Mouse (Mus musculus) embryo, embryonic 10 days (tissue): ENCODE data around the gene Znrf3.

Experiments
- DNase-seq: peaks from one replicate; pipeline ENCODE4 v3.0.0-alpha.2; 2015; ENCODE audit warnings: low spot score

Znrf3 gene

DNA sequence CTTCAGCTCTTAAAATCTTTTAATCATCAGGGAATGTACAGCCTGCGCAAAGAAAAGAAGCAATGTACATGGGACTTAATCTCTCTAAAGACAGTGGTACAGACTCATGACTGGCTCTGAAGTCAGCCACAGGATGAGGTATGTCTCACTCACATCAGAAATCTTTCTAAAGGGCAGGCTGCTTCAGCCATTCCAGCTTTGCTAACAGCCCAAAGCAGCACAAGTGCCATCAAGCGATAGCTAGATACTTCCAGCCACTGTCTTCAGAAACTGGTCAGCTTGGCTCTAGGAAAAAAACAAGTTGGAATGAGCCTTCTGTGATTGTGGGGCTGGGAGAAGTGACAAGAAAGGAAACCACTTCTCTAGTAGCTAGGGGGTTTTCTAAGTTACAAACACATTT, 7.0 kb downstream of the Znrf3 start:
- DNase-seq: no peak

- DNase-seq: no peak
Observed at GRCm38 (mm10) chr11:5436988-5437387, 7.7 kb downstream of the Znrf3 start.

DNA sequence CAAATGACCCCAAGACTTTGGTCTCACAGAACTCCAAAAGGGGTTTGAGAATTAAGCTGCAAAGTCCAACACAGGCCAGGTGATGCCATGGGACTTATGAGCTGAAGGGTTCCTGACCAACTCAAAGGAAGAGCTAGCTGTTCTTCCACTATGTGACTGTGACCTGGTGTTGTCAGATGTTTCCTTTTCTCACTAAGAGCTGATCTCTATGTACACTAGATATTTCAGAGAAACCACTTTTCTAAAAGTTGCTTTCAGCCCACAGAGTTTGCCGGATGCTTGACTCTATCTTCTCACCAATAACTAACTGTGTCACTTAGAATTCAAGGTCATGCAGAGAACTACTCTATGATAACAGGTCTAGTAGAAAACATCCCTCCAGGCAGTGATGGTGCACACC, 9.2 kb downstream of the Znrf3 start:
- DNase-seq: no peak

GRCm38 (mm10) chr11:5432330-5432729, 12.3 kb downstream of the Znrf3 start:
- DNase-seq: no peak

DNA sequence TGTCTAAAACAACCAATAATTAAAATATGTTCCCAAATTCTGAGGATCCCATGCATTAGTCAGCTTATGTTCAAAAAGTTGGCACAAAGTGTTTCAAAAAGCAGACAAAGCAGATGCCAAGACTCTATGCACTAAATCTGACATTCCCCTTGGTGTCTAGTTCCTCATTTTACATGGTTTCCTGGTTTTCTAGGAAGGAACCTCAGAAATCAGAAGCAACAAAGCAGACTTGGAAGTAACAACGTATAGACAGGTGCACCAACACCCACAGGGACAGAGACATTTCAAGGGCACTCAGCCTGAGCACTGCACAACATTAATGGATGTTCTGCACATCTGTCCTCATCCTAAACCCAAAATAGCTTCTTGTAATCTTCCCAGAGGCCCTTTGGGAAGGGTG, 13.8 kb downstream of the Znrf3 start:
- DNase-seq: no peak

DNA sequence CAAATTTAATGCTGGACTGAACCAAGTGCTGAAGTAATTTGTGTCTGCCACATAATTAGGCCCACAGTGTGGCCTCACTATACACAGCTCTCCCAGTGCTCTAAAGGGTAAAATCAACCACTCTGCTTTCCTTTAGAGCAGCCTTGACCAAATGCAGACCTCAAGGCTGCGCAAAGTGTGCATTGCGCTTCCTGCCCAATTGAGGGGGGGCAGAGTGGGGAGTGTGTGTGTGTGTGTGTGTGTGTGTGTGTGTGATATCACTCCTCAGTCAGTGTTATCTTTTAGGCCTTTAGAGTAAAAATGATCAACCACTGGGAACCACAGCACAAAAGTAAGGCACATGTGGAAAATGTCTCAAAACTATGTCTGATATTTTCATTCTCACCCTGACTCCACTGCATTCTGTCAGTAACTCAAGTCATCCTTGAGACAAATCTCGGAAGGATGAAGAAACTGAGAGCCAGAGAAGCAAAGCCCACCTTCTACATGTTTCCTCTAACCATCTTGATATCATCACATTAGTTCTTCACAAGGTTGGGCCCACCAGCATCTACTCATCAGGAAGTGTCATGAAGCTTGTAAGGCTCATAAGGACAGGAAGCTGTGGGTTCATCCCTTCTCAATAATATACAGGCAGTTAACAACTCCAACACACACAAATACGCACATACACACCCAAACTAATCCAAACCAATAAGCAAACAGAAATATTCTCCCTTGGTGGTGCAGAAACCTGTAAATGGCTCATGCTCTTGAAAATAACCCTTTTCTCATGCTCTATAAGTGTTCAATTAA, 15.1 kb downstream of the Znrf3 start:
- no peak for DNase-seq

DNA sequence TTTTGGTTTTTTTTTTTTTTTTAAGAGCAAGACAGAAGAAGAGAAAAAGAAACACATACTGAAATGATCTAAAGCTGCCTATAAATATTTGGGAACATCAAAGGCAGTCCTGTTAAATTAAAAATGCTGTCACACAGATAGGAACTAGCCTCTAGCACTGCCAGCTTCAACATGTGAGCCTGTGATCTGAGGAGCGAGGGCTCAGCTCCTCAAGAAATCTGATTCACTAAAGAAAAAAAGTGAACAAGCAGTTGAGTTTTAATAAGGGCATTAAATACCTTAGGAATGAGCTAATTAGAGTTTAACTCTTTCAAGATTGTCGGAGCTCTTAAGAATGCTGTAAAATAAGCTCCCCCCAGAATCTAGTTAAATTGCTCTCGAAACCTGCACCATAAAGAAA, 17.4 kb downstream of the Znrf3 start:
- DNase-seq: no peak

GRCm38 (mm10) chr11:5426317-5426716, 18.3 kb downstream of the Znrf3 start:
- DNase-seq: no peak

DNA sequence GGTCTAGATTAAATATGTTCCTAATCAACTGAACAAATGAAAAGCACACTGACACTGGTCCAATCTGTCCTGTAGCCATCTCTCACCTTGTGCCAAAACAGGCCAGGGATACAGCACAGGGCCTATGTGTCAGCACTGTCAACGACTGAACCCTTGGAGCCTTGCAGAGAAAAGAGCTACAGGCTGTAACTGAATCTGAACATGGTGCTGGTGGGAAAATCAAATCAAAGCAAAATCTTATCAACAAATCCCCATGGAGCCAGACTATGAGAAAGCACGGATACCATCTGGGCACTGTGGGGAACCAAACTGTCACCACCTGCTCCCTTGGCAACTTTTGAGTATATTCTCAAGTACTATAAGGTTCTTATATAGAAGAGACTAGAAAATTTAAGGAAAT, 19.5 kb downstream of the Znrf3 start:
- no peak for DNase-seq

- no peak for DNase-seq
Observed at GRCm38 (mm10) chr11:5424185-5424584, 20.5 kb downstream of the Znrf3 start.

DNA sequence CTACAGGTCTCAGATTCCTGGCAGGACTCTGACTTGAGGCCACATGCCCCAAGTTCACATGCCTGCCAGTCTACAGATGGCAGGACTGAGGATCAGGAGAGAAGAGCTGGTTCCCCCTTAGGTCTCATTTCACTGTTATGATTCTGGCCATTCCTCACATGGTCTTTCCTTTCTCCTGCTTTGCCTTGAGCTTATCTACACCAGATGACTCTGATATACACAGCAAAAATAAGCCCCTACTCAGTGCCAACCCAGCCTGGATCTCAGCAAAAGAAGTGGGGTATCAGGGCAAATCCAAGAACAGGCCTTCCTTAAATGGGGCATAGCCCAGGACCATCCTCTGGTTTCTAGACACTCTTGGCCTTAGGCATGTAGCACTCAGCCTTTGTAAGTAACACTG, 21.6 kb downstream of the Znrf3 start:
- no peak for DNase-seq

DNA sequence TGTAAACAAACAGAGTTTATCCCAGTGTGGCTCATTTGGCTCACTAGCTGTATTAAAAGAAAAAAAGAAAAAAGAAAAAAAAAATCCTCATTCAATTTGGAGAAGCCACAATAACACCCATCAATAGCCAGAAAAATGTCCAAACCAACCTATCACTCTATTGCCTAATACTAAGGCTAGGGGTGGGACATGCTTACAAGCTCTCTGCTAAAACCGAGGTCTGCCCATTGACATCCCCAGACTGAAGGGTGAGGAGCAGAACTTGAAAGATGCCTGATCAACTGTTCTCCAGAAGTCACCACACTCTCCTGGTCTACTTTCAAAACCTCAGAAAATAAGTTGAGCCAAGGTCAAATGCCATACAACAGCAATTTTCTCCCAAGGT, 22.4 kb downstream of the Znrf3 start:
- no peak for DNase-seq

DNA sequence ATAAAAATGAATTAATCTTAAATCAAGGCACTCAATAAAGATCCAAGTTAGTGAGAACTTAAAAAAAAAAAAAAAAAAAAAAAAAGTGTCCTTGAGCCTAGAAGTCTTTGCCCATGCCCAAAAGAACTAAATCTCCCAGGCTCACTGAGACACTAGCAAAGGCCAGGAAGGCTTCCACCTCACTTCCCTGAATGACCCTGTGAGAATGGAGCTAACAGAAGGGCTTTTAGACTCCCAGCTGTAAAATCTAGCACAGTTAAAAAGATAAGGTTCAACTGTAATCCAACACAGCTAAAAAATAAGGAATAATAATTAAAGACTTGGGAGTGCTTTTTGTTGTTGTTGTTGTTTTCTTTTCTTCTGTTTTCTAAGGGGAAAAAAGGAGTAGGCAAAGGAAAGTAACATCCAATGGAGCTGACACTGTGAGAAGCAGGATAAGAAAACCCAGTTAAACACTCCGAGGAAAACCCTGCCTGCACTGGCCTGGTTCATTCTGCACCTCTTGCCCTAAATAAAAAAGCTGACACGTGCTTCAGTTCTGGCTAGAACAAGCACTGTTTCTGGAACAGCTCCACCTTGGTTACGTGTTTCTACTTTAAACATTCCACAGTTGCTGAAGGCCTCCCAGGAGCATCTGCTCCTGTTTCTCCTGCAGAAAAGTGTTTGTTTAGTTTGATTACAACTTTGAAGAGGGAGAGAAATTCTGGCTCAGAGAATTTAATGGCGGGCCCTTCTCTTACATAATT, 23.0 kb downstream of the Znrf3 start:
- DNase-seq: no peak

DNA sequence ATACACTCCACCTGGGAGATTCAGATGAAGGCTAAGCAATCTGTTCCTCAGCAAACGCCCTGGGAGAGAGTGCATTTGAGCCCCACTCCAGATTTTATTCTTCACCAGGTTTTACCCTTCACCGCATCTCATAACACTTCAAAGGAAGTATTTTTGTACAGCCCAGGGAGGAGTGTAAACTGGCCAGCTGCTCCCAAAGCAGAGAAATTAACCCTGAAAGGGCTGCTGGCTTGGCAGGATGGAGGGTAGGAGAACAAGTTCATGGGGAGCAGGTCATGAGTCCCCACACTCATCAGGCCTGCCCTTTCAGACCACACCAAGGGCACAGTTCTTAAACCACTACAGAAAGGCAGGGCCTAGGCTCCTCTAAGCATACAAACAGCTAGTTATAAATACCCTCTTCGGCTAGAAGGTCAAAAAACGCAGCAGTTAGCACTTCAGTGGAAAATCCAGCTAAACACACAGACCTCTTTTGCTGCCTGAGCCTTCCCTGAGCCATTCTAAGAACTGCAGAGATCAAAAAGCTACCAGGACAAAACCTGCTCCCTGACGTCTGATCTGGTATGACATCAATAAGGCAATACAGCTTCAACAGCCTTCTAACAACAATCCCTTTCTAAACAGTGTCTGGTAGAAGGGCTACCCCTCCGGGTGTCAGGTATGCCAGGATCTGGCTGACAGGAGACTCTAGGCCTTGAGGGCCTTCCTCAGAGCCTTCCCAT, 28.9 kb downstream of the Znrf3 start:
- peak; percentile 57 for DNase-seq

DNA sequence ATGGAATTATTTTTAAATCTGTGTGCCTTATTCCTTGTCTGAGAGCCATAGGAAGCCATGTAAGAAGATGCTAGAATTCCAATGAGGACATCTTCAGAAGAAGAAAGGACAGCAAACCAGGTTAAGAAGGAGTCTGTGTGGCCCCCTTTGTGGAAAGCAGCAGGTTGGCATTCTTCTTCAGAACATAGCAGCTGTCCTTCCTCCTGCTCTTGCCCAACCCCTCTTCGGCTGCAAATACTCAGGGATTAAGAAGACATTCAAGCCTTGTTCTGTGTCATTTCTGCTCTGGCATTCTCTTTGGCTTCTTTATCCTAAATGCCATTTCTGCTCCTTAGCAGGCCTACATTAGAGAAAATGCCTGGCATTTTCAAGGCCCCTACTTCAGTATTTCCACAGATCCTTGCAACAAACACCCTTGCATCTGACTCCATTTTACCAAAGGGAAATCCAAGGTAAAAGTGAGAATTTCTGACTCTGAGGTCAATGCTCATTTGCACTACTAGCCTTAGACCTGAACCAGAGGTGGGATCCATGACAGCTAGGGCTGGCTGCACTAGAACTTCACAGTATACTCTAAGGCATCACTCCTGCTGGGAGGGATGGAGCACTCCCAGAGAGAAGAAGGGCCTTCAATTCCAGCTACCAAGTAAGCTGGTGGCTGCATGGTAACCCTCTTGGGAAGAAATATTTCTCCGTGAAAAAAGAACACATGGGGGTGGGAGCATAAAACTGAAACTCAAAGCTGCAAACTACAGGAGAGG, 29.6 kb downstream of the Znrf3 start:
- DNase-seq: no peak

DNA sequence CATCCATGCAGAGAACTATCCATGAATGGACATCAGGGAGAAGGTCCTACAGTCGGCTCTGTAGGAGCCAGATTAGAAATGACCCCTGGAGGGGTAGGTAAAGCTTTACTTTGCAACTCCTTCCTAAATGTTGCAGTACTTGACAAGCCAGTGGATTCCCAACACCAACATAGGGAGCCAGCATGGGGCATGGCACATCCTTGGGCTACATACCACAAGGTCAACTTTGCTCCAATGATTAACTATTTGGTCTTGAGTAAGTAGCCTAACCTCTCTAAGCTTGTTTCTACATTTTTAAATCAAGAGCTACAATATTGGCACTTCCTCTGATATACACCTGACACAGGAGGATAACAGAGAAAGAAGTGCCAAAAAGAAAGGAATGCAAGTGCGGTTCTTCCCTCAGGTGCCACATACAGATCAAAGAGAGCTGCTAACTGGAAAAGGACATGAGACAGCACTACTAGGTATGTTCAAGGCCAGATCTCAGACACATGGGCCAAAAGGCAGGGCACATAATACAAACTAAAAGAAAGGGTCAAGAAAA, 31.9 kb downstream of the Znrf3 start:
- DNase-seq: no peak

DNA sequence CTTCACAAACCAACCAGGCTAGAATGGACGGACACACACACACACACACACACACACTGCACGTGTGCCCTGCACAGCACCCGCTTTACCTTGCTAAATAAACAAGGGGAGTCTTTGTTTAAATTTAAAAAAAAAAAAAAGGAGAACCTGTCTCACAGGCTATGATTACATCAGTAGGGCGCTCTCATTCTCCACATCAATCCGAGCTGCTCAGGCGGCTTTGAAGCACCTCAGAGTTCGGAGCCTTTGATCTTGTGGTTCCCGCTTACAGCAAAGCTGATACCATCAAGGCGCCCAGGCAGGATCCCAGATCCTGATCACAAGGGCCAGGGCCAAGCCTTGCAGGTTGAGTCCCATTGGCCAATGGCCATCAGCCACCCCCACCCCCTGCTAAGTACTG, 33.1 kb downstream of the Znrf3 start:
- DNase-seq: peak; percentile 65

- no peak for DNase-seq
Observed at GRCm38 (mm10) chr11:5404180-5404579, 40.5 kb downstream of the Znrf3 start.

DNA sequence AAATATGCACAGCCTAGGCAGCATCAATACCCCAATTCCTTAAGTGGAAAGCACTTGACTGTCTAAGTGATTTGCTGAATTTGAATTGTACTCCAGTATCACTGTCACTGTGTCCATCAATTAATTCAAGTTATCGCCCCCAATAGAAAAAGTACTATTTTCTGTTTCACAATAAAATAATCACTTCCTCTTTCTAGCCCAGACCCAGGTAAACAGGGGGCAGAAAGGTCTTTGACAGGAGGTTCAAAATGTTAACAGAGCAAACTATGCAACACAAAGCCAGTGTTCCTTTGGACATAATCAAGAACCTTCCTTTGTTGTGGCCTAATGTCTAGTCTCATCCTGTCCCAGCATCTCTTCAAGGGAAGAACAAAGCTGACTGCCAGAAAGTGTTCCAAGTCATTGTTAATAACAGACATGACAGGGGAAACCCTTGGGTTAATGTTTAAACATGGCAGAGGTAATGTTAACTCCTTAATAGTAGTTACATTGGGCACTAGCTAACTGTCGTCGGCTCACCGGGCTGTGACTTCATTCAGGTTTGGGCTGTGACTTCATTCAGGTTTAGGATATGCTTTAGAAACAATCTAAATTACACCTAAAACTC, 42.4 kb downstream of the Znrf3 start:
- no peak for DNase-seq

DNA sequence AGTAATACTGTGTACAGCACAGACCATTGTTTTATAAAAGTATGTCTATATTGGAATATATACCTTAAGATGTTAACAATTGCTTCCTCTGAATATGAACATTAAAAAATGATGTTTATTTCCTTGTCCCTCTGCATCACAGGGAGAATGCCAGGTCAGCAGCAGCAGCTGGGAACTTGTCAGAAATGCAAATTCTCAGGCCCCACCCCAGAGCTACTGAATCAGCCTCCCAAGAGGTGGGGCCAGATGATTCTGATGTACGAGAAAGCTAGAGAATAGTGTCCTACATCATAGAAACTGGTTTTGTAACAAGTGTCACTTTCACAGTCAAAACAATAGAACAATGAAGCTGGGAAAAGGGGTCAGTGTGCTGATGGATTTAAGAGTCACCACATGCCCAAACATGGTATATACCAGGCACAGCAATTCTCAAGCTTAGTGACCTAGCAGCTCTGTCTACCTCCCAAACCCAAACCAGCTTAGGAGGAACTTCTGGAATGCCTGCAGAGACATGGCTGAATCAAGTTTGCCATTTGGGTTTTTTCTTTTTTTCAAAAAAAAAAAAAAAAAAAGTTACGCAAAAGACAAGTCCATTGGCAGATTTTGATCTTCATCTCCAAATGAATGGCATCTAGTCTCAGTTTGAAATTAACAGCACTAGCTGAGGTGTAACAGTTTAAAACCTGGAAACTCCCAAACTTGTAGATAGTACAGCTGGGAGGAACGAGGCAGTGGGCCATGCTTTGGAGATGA, 46.2 kb downstream of the Znrf3 start:
- DNase-seq: no peak
